ENCODE assay signal across 18 mouse cellular contexts in the genomic region with DNA sequence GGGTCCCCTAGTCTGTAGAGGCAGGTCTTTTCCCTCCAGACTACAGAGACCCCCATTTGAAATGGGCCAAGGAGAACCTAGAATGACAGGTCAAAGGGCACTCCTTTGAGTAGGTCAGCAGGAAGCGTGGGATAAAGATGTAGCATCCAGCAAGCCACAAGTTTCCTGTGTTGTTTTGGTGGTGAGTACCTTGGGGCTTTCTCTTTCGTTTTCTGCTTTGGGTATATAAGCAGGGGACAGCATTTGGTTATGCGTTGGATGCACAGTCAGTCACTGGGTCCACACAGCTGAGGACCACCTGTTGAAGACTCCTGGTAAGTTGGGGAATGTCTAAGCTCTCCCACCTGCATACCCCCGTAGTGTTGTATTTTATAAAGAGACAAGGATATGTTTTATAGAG. TPM values are rescaled to one million over a fixed set of nuclear protein-coding genes. Genes with fewer than 3 reads are reported as not detected.
DNase-seq lines count a peak whose midpoint lies in the region; ATAC-seq lines count a peak whose summit lies in the region.
"Had no signal": no experiment of that assay in that cellular context is flagged by ENCODE, and none has a peak within 500 bp of the region (broad histone marks: within the 10 kb centered on the region; RNA-seq: fewer than 3 reads in every experiment).

A gene (plus strand): TSS at position 202 of the 400 bp plus-strand sequence.

- peak; percentile 58 for DNase-seq in CD4-positive, CD25-positive, alpha-beta regulatory T cell, adult 2 months (ENCODE audit: low read depth, low spot score)
- peak; percentile 54 for DNase-seq in T-cell, adult 2 months (ENCODE audit: low spot score)
- DNase-seq in natural killer cell, adult 2 months (ENCODE audit: low spot score in 2 of 2) = peak; percentile 27 to 57
- DNase-seq in thymus, postnatal 0 days (ENCODE audit: low spot score) = peak; percentile 58

- ATAC-seq in hematopoietic stem cell, adult 5-6 weeks (replicated peaks in 1 of 2; ENCODE audit: insufficient read depth in 1 of 2, low FRiP score in 2 of 2, low TSS enrichment in 1 of 2, low read depth in 1 of 2, poor library complexity in 2 of 2, severe bottlenecking in 2 of 2) = peak; percentile 74 to 81
- ATAC-seq in megakaryocyte progenitor cell, adult 5-6 weeks (replicated peaks; ENCODE audit: poor library complexity) = 0 out of 2 replicates have a peak, but pooled peaks have one; percentile 23

RNA-seq across cellular contexts. Expression of the gene that starts here (rescaled TPM):
- total RNA-seq in hematopoietic stem cell, adult 5-6 weeks (2017) = 11.5 and 12.3 TPM in 2 replicates
- 0.94 TPM in 1 of 2 replicates, not detected in the other for total RNA-seq in megakaryocyte progenitor cell, adult 5-6 weeks (2015)
- 0.07 TPM in 1 of 2 replicates, not detected in the other for total RNA-seq in megakaryocyte progenitor cell, adult 5-6 weeks (2017)
- 7.2 and 8.1 TPM in 2 replicates for polyA plus RNA-seq in thymus, postnatal 0 days (2015; fragmentation: Nextera tagmentation; extraction: Ambion mirVana)
- total RNA-seq: adrenal gland, postnatal 25 days; gastrocnemius, adult 18-20 months; gastrocnemius, postnatal 10 days; heart, postnatal 14 days had no signal
- polyA plus RNA-seq: embryonic facial prominence, embryonic 11.5 days; embryonic facial prominence, embryonic 14.5 days; forebrain, embryonic 10.5 days; forebrain, embryonic 13.5 days; forebrain, embryonic 16.5 days; heart, embryonic 10.5 days; hindbrain, embryonic 12.5 days; hindbrain, embryonic 15.5 days had no signal

Comparison
In these comparisons a context has a peak if more than half of its experiments do, and no peak if none do; other contexts are left out.
1. Peak in every context shown above with its lines: DNase-seq and ATAC-seq.
2. Peak in ATAC-seq in megakaryocyte progenitor cell, adult 5-6 weeks; RNA of the gene not detected or under 1 TPM.